Mouse (Mus musculus): ENCODE measurements at regions not wholly inside any gene's neighbourhood (a gene's known extent, or its start where the extent isn't known, plus 50 kb on each side); places are given as distances from the start of the nearest gene placed in this dataset.

DNA sequence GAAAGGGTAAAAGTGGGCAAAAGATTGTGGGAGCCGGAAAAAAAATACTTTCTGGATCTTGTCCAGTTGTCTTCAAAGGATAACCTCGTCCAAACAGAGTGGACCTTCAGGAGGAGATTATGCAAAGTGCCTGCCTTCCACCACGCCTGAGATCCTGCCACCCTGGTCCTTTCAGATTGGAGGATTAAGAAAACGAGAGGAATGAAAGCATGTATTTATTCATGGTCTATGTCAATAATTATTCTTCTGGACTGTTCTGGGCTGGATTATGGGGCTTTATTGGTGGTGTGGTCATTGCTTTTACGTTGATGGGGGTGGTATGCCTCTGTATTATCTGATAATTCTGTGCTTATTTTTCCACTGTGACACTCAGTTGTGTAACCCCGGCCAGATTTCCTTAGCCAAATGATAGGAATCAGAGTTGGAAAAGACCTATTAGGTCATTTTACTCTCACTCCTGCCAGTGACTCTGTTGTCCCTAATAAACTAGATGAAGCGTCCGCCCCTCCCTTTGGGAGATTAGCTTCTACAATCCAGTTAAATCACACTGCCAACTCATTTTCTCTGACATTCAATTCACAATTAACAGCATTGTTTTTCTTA is 656.3 kb downstream of the Slc22a22 start:
- DNase-seq (ENCODE audit: low spot score in 2 of 2) = no peak

DNA sequence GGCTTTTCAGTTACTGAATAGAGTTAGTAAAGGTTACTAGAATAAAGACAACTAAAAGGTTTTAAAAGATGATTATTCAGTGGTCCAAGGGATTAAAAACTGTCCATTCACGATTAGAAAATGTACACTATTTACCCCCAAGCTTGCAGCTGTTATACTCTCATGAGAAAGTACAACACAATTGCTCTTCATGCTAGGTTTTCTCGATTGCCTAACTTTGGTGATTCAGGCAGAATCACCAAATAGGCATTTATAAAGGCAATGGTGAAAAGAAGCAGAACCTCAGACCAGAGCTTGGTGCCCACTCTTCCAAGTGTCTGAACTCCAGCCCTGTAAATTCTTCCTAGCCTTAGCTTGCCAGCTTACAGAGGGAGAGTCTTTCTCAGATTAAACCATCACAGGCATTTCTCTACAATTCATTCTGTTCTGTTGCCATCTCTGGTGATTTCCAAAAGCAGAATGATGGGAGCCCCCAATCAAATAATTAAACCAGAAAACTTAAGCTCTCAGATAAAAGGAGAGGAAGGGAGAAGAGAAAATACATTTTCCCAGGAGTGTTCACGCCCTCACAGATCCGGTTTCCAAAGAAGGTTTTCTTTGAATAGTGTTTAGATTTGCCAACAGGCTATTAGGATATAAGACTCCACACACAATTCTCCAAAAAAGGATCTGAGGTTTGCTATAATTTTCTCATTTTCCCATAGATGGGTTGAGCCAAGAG is 657.0 kb downstream of the Slc22a22 start:
- DNase-seq (ENCODE audit: low spot score in 2 of 2) = no peak

DNA sequence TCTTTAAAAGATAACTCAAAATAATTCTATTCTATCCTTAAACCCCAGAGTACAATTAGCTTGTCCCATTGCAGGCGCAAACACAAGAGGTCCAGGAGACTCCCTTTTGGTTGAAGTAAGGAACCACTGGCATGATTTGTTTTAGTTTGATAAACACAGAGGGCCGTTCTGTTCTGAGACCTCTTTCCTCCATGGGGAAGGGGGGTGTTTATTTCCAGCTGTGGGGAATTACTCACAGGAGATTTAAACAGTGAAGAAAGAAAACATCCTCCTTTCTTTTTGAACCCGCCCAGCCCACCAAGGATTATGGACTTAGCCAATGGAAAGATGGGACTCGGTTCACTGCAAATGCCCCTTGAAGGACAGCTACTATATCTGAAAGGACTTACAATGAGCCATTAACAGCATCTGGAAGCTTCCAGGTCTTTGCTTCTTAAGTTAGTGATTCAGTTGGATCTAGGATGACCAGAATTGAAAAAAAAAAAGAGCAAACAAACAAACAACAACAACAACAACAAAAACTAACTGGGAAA is 659.2 kb downstream of the Slc22a22 start:
- no peak for DNase-seq (ENCODE audit: low spot score in 2 of 2)

DNA sequence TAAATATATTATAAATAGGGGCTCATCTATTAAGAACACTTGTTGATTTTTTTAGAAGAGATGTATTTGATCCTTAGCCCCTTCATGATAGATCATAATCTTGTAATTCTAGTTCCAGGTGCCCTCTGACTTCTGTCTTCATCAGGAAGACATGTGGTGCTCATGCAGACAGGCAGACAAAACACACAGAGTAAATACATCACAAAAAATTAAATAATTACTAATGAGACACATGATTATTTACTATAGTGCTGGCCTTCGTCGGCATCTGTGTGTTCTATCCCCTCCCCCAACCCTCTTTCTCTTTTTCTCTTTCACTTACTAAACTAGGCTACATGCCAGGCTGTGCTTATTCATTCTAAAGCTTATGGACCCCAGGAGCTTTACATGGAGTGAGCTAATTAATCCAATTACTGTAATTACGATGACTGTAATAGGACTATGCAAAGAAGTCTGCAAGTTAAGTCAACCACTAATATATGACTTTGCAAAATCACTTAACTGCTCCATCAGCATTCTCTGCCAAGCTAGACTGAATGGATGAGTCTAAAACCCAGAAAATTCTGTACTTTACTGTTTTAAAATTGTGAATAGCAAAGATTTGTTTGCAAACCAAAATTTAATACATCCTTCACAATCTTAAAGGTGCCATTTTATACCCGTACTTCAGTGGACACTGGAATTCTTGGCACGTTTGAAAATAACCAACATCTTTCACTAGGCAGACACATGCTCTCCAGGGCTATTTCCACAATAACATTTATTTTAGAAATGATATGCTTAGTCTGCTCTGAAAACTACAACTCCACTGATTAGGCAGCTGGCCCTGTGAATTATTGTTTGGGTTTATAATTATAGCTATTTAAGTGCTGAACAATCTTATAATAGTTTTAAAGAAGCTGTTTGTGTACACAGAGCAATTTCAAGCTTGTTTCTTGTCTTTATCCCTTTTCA is 659.9 kb downstream of the Slc22a22 start:
- no peak for DNase-seq (ENCODE audit: low spot score in 2 of 2)

DNA sequence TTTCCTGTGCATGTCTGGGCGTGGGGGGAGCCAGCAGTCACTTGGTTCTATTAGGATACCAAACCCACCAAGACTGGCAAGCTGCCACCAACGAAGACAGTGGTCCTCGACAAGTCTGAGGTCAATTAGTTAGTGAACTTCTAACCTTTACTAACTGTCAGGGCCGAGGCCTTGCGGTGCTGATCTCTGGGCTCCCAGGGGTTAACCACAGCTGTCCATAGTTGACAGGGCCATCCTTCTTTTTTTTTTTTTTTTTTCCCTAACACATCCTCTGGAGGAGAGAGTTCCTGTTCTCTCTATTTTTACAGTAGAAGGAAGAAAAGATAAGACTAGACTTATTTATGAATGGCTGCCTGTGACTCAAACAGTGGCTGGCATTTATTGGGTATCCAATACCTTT is 663.5 kb downstream of the Slc22a22 start:
- DNase-seq (ENCODE audit: low spot score in 2 of 2) = no peak

DNA sequence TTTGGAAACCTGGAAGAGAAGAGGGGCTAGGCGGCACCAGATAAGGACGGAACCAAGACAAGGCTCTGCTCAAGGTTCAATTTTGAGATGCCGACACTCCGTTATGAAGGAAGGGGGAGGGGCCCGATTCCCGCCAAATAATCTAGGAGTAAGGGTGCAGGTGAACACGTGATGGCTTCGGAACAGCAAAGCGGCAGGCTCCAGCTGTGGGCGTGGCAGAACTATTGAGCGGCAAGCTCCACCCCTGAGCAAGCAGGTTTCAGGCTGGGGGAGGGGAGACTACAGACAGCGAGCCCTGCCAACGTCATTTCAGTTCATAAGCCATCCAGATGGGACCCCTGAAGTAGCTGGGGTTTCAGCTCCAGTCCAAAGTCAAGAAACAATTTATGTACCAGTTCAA is 667.3 kb downstream of the Slc22a22 start:
- no peak for DNase-seq (ENCODE audit: low spot score in 2 of 2)

DNA sequence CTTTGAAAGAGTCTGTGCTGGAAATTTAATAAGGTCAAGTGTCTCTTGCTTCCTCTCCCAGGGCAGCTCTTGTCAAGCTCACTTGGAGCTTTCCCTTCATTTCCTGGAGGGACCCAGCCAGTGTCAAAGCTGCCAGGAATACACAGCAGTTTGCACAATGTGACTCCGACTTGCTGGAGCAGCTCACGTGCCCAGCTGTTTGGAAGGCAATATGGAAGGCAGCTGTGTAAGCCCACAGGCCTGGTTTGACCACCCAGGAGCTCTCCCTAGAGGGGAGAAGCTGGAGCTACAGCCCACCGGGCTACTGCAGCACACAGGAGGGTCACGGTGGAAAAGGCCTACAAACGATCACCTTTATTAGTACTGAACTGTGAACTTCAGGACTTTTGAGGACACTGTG is 669.8 kb downstream of the Slc22a22 start:
- DNase-seq (ENCODE audit: low spot score in 2 of 2) = no peak

DNA sequence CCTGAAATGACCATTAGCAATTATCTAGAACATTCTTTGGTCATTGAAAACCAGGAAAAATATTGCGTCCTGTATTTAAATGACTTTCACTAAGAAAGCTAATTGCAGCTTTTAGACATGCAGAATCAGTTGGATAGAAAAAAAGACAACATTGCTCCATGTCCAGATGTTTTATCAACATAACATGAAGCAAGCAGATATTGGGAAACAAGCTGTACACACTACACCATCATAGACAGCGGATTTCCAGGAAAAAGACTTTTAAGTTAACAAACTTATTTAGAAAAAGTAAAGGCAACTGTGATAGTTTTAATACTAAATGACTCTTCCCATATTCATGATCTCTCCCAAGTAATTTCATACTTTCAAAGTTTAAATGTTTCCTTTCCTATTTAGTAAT is 675.5 kb downstream of the Slc22a22 start:
- no peak for DNase-seq (ENCODE audit: low spot score in 2 of 2)

DNA sequence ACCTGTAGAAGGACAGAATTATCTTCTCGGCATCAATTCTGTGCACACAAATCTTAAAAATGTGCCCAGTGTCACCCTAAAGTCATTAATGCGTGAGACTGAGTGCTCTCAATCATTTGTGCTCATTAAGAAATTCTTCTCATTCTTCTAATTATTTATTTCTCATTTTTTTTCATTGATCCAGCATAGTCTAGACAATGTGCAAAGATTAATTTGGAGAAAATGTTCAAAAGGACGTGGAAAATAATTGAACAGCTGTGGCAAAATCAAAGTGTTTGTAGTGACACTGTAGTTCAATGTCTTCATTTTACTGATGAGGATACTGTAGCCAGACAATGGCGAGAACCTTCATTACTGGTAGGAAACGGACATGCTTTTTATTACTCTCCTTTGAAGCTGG is 702.0 kb downstream of the Slc22a22 start:
- DNase-seq (ENCODE audit: low spot score in 2 of 2) = no peak

DNA sequence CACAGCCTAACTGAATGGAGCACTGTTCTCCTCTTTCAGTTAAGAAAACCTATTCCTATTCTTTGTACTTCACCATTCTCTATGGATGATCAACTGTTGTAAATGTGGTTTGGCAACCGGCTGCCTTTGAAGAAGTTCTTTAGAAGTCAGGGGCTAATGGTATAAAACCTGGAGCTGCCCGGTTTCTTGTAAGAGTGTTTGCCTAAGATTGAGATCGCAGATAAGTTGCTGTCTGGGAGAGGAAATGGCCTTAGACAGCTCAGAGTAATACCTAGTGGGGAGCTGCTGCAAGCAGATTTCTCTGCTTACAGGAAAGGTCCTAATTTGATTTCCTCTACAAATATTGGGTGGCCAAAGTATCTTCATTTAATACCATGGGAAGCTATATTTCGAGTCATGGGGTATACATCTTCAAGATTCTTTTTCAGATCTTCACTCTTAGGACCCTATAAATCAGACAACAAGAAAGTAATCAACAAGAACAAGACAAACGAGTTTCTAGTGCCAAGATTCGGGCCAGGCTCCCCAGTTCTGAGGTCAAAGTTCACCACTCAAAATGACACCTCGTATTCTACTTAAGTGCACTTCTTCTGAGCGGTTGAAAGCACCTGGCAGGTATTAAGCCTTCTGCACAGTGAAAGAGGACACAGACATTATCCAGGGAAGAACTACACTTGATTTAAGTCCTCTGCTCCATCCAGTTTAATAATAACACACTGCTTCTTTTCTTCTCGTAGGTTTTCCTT is 702.6 kb downstream of the Slc22a22 start:
- DNase-seq (ENCODE audit: low spot score in 2 of 2) = no peak

DNA sequence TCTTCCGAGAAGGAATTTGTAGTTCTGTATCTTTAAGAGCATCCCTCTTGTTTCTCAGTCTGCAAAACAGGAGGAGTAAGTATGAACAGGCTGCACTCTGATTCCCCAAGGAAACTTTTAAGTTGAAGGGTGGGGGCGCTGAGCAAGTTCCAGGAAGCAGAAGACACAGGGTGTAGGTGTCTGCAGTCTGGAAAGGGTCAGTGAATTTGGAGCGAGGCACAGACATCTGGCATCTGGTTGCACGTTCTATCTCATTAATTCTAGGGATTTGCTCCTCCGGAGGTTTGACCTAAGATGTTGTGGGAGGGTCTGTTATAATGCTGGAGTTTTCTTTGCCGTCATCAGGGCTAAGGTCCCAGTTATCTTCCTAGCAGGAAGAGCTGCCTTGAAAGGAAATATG is 711.1 kb downstream of the Slc22a22 start:
- no peak for DNase-seq (ENCODE audit: low spot score in 2 of 2)

DNA sequence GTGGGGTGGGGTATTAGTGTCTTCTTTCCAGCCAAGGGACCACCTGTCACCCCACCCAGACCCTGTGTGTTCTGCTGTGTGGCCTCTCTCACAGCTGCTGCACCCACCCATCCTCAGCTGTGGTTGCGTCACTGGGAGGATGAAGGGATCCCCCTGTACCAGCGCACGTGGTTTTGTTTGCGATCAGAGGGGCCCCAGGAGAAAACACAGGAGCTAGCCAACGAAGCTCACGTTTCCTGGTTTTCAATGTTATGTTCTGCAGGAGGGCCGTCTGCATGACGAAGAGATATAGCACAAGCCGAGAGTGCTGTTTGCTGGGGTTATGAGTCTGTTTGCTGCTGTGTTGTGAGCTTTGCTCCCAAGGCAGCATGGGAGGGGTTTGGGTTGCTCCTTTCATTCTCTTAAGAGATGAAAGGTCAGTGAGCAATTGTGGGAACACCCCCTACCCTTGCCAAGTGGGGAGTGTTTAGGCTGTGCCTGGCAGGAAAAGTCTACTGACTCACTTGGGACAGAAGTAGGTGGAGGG is 712.4 kb downstream of the Slc22a22 start:
- no peak for DNase-seq (ENCODE audit: low spot score in 2 of 2)

DNA sequence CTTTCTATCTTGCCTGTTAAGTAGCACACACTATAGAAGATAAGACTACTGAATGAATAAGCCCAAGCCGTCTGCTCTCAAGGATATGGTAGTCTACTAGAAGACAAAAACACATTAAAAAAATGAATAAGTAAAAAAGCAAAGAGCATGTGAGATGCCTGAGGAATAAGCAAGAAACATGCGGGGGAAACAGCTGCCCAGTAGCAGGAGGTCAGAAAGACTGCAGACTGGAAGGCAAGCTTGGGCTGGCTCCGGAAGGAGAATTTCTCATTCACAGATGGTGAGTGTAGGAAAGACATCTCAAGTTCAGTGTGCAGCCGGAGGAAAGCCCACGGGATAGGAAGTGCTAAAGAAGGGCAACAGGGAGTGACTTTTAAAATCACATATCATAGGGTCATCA is 713.4 kb downstream of the Slc22a22 start:
- DNase-seq (ENCODE audit: low spot score in 2 of 2) = no peak

DNA sequence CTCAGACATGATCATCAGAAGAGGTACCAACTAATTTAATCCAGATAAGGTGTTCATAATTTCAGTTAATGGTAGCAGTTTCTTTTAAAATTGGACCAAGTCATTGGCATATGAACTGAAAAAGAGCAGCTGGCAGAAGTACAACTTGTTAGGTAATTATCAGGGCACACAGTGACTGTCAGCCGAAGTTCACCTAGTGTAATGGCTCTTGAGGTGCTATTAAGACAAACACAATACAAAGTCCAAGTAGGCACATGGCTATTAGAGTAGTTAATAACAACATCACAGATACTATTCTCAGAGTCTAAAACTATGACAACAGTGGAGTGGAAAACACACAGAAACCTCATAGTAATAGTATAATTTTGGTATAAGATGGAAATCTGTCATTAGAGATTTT is 730.7 kb downstream of the Slc22a22 start:
- DNase-seq (ENCODE audit: low spot score in 2 of 2) = no peak

DNA sequence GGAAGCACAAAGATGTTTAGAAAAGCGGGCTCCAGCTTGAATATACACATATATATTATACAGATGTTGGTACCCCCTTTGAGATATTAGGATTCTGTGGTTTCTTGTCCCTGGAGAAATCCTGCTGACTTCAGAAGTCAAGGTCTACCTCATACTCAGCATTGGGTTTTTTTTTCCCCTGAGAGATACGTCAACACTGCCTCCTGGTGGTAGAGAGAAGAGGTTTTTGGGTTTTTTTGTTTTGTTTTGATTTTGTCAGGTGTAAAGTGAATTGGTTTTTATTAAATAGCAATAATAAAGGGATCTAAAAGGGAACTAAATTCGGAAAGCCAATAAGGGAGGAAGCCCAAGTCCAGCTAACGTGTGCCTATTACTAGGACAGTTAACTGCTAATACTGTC is 732.5 kb downstream of the Slc22a22 start:
- DNase-seq (ENCODE audit: low spot score in 2 of 2) = no peak
